Mouse (Mus musculus): ENCODE measurements around the gene Clec3b. TPM values are rescaled to one million over a fixed set of nuclear protein-coding genes. Genes with fewer than 3 reads are reported as not detected.

Gene Clec3b
- total RNA-seq, 2 experiments from 2014 or later, result 92.5 to 112 TPM

DNA sequence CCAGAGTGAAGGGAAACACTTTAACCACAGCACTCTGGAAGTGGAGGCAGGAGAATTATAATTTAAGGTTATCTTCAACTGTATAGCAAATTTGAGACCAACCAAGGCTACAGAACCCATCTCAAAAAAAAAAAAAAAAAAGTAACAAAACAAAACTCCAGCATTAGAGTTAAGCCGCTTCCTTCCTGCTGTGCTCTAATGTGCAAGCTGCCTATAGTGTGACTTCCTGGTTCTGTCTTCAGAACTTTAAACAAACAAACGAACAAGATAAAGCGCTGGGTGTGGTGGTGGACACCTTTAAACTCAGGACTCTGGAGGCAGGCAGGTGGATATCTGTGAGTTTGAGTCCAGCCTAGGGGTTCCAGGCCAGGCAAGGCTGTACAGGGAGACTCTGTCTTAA, 1.3 kb downstream of the Clec3b start:
- no peak for DNase-seq

DNA sequence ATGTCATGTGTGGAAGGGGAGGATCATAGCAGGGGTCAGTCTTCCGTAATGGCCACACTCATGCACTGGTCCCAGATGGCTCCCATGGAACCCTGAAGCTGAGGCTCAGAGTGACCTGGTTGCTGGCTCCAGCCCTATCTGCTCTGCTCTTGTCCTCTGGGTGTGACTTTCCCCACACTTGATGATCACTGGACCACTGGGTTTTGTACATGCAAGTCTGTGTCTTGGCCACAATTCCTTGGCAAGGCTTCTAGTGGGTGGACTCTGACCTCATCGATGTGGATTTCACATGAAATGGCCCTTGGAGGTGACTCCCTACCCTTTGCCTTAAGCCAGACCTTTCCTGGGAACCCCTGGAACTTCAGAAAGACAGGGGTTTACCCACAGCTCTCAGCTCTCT, 2.4 kb downstream of the Clec3b start:
- DNase-seq, result no peak

DNA sequence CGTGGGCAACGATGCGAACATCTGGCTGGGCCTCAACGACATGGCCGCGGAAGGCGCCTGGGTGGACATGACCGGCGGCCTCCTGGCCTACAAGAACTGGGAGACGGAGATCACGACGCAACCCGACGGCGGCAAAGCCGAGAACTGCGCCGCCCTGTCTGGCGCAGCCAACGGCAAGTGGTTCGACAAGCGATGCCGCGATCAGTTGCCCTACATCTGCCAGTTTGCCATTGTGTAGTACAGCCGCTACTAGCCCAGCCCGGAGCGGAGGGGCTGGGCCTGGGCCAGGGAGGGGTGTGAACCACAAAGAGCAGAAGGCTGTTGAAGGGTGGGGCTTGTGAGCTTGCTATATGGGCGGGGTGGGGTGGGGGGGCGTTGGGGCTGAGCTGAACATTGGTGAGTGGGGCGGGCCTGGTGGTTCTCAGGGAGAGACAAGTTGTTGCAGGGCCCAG, 6.2 kb downstream of the Clec3b start:
- DNase-seq, result peak; percentile 73

DNA sequence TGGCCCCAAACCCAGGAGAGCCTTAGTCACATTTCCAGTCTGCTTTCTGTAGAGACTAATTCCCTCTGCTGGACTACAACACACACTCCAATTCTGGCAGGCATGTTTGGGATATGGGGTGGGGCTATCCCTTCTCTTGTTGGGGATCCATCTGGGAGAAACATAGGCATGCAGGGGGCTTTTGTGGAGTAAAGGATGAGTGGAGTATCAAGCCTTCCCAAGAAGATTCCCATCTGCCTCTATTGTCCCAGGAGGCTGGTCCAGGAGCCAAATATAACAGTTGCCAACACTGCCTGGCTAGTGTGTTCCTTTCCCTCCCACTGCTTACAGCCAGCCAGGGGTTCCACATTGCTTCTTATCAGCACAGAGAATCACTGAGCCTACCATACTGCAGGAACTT, 7.0 kb downstream of the Clec3b start:
- DNase-seq, result peak; percentile 47

DNA sequence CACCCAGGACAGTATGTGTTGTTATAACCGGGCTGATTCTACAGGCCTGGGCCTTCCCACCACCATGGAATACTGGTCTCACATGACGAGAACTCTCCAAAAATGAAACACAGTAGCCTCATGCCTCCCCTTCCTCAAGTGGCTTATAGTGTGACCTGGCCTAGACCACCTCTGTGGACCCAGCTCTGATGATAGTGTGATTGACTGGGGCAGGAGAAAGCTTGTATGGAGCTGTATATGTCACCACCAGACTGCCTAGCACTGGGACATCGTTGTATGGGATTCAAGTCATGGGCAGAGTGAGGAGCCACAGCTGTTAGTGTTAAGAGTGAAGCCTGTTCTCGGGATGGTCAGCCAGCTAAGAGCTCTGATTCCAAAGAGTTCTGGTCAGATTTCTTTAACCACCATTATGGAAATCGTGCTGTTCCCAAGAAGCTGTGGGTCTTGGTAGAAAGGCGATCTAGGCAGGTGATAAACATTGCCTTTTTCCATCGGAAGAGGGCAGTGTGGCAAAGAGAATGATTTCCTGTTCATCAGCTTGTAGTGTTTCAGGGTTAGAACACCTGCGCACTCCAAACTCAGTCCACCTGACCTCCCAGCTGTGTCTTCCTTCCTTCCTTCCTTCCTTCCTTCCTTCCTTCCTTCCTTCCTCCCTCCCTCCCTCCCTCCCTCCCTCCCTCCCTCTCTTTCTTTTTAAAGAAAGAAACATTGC, 7.5 kb downstream of the Clec3b start:
- no peak for DNase-seq

DNA sequence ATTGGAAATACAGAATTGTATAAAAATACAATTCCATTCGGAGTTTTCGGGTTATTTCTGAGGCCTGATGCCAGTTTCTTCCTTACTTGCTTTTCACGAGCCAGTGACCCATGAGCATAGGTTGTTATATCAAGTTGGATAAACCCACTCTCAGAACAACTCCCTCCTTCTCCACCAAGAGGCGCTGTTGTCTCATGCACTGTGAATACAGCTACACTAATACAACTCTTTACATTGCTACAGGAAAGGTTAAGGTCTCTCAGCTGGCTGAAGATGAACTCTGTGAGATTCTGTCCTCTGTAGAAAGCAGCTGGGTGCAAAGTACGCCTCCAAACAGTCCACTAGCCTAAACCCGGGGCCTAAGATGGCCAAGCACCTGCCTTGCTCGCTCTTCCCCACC, 8.6 kb downstream of the Clec3b start:
- peak; percentile 56 for DNase-seq

DNA sequence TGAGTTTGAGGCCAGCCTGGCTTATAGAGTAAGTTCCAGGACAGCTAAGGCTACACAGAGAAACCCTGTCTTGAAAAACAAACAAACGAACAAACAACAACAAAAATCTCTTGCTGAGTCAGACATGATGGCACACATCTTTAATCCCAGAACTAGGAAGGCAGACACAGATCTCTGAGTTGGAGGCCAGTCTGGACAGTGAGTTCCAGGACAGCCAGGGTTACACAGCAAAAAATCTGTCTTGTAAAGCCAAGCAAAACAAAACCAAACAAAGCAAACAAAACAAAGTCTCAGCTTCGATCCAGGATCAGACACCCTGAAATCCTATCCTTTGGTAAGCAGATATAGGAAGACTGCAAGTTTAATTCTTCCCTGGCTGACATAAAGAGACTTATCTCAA, 11.0 kb downstream of the Clec3b start:
- no peak for DNase-seq

DNA sequence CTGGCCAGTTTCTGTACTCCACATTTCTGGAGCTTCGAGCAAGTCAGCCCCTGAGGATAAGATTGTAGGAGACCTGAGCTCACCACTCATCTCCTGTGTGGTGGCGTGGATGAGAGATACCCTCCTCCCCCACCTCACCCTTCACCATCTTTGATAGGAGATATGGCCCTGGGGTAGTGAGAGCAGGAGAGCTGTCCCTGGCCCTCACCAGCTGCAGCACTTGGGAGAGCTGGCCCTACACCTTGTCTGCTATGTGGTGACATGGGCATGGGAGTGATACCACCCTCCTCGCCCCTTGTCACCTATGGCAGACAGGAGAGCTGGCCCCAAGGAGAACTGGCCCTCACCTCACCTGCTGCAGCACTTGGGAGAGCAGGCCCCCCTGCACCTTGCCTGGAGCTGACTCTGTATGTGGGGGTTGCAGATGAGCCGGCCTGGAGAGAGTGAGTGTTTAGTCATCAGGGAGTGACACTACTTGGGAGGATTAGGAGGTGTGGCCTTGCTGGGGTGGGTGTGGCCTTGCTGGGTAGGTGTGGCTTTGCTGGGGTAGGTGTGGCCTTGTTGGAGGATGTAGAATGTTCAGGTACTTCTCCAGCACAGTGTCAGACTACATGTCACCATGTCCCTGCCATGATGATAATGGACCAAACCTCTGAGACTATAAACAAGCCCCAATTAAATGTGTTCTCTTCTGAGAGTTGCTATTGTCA, 12.4 kb downstream of the Clec3b start:
- no peak for DNase-seq

DNA sequence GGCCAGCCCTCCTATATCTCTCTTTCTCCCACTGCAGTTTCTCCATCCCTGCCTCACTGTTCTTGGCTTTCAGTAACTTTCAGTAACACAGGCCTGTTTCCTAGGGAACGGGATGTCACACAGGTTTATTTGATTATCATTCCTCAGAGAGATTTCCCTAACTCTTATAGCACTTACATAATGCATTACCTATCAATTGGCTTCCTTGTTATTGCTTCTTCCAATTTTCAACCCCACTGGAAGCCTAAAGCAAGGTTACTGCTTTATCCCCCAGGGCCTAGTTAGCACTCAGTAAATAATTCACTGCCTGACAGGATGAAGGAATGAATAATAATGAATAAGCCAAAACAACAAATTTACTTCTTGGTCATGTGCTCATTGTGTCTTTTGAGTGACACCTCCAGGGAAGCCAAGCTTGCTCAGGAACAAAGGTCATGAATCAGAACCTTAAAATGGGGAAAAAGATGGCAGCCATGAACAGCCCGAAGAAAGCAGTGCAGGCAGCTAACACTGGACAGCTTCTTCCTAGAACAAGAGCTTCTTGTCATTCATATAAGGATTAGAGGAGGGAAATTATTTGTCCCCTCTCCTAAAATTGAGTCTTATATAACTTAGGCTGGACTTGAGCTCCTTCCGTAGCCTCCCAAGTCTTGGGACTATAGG, 15.2 kb downstream of the Clec3b start:
- DNase-seq, result no peak

DNA sequence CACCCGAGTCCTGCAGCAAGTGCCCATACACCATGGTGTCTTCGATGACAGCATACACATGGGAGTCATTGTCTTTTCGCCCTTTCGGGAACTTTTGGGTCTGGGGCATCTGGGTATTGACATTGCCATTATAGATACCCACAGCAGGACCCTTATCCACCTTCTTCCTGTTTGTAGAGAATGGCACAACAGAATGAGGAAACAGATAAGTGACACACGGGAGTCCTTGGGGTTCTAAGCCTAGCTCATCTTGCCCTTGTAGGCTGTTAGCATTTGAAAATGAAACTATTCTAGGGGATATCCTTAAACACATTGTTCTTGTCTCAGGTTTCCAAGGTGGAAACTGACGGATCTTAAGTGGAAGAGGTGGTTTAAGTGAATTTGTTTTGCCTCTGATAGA, 23.0 kb downstream of the Clec3b start:
- no peak for DNase-seq

DNA sequence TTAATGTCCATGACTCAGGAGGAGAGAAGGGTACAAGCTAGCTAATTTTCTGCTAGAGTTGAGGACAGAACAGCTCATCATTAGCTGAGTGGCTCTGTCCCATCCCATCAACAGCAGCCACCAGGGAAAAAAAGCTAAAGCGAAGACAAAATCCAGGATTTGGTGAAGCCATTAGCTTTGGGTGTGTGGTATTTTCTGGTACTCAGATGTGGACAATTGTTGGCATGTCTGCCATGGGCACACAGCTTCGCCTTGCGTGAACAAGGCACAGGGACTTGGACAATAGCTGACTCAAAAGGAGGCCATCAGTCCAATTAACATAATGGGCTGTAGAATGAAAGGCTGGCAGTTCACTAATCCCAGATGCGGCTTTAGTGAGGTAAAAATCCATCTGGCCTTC, 23.6 kb downstream of the Clec3b start:
- DNase-seq, result no peak

DNA sequence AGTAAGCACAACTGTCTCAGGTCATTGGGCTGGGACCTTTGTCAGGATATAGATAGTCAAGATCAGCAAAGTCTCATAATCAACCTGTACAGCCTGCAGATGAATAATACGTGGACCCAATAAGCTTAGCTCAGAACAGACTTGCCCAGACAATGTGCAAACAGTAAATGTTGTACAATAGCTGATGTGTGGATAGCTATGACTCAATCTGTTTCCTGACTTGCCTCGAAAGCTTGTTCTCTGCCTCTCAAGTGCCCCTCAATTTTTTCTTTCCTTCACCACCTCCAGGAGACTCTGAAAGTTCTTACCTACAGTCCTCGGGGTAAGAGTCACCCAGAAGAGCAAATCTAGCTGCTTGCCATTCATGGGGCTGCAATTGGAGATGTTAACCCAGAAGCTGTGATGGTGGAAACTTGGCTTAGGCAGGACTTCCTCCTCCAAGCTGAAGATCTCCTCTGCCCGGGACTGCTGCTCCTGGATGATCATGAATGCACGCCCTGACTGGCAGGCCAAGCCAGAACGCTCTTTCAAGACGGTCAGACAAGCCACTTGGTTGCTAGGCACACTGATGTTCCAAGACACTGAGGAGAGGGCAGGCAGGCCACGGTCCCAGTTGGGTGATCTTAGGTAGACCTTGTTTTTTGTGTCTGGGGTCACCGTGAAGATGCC, 26.8 kb downstream of the Clec3b start:
- no peak for DNase-seq

DNA sequence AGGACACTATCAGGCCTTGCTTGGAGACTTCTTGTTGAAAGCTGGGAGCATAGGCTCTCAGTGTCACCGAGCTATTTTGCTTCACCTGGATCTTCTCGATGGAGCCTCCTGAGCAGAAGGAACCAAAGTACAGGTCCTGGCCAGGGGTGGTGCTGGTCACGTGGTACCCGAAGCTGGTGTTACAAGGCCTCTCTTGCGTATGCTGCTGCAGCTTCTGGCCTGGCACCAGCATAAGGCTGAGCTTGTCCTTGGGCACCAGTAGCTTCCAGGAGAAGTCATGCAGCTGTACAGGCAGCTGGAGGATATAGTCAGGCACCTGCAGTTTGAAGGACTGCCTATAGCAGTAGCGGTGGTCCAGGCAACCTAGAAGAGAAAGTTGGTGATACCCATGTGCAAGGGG, 29.3 kb downstream of the Clec3b start:
- no peak for DNase-seq

DNA sequence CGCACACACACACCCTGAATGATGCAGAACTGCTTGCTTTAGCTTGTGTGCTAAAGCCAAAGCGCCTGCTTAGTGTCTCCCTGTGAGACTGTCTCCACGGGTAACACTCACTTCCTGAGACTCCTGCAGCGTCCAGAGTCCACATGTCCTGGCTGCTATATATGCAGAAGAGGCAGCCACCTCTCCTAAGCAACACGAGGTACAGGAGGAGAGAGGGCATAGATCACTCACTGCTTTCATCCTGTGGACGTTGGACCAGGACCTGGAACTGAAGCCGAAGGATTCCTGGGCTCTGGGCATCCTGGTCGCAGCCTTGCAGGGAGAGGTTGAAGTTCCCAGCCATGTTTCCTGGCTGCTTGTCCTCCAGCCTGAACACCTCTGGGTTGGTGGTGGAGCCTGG, 32.5 kb downstream of the Clec3b start:
- DNase-seq, result no peak

DNA sequence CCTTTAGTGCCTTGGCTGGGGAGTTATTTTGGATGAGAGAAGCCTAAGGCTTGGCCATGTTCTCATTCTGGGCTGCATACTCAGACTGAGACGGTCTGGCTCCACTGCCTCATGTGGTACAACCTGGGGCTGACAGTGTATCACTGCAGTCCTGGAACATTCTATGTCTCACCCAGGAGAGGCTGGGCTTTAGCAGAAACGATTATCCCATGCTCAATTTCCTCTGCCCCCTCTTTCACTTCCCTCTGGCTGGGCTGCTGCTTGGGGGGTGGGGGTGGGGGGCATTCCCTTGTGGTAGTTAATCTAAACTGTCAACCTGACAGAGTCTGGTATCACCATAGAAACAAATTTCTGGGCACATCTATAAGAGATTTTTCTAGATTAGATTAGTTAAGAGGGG, 34.8 kb downstream of the Clec3b start:
- DNase-seq, result no peak

DNA sequence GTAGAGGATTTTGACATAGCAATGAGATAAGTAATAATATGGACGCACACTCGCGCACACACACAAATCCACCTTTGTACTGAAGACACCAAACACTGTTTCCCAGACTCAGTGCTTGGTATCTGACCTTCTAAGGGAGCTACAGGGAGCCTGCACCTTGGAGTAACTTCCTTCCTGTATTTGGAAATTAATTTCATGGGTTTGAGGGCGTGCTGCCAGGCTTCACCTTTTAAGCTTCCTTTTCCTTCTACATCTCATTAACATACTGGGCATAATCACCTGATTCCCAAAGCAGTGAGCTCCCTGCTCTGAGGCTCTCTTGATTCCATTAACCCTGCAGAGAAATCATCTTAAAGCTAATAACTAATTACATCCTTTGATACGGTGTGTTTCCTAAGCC, 35.4 kb downstream of the Clec3b start:
- no peak for DNase-seq

DNA sequence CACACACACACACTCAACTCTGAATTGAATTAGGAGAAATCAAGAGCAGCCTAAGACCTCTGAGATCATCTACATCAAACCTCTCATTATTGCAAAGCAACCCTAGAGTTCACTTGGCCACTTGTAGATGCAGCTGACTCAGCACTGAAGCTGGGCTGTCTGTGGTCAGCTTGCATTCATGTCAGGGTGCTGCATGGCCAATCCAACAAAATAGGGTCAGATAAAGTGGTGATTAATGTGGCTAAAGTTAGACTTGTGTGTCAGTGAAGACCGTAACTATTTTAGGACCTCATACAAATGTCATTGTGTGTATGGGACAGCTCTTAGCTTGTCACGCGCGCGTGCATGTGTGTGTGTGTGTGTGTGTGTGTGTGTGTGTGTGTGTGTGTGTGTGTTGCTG, 36.8 kb downstream of the Clec3b start:
- DNase-seq, result no peak

DNA sequence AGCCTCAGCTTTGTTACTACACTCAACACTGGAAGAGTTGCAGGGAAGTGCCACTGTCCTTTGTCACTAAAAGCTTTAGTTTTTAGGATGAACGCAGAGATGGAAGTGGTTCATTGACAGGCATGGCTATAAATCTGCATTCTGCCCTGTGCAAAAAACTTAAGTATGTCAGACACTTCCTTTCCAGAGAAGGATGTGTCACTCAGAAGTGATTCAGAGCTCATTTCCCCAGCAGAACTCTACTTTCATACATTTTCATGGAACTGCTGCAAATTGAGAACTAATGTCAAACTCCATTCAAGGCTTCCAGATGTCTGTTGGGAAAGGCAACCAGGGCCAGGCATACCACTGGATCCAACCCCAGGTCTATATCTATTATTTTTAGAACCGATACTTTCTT, 37.5 kb downstream of the Clec3b start:
- no peak for DNase-seq

DNA sequence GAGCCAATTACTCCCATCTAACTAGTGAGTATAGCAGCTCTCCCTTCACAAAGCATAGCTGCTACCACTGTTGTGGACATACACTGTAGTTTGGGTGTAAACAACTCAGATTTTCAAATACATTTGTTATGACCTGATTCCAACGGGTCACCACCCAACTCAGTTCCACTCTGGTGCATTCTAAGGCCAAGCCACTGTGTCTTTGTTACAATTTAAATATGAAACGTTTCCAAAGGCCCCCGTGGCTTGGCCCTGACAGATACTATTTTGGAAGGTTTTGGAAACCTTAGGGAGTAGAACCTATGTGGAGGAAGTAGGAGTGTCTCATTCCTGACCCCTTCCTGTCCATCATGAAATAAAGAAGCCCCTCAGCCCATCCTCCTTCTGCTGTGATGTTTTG, 49.4 kb downstream of the Clec3b start:
- no peak for DNase-seq

DNA sequence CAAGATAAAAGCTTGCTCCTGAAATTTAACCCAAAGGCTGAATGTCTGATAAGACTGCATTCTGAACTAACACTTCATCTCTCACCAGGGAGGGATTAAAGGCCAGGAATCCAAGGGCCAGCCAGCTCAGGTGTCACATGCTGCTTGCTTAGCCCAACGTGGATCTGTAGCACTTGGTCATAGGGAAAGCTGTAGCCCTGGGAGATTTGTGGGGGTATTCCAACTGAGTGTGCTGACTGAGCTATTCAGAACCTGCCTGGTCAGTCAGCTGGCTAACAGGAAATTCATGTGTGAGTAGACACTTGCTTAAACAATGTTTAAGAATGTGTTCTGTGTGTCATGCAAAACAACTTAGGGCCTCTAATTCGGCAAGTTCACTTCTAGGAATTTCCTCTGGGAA, 55.8 kb downstream of the Clec3b start:
- no peak for DNase-seq

DNA sequence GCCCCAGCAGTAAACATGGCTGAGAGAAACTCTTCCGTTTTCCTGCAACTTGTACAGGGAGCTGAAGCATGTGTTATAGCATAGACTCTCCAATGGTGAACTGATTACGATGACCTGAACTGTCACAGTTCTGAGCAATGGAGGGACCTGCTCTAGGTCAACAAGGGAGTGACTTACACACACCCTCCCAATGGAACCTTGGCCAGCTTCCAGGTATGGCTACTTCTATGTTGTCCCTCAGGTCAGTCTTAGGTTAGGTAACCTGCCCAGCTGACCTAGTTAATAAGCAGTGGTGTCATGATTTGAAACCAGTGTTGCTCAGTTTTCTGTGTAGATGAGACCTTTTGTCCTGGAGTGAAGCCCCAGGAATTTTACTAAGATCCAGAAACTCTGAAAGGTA, 56.2 kb downstream of the Clec3b start:
- no peak for DNase-seq
